Mouse (Mus musculus) liver, adult 2 months (tissue): ENCODE measurements around the gene Ttll13.

Source experiments
- CTCF ChIP-seq: fragments of 200-500 bp; IDR thresholded peaks from 2 replicates; pipeline ENCODE4 v1.5.1; 2011; ENCODE audit warnings: low read depth, low read length, control low read depth
- POLR2A ChIP-seq: fragments of 200-500 bp; IDR thresholded peaks from 2 replicates; pipeline ENCODE4 v1.6.1; 2011; ENCODE audit warnings: low read length, control low read depth; ENCODE audit not compliant: insufficient read depth; ENCODE audit errors: extremely low read depth

DNA sequence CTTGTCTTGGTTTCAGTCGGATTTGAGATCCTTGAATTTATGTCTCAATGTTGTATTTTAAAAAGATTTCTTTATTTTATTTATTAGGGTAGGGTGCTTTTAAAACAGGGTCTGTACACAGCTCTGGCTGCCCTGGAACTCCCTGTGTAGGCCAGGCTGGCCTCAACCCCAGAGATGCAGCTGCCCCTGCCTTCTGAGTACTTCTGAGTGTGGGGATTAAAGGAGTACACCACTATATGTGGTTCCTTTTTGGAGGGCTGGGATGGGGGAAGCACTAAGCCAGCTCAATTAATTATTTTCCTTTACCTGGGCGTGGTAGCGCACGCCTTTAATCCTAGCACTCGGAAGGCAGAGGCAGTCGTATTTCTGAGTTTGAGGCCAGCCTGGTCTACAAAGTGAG, 50.3 kb downstream of the Ttll13 start:
- TF ChIP-seq CTCF (no peak), POLR2A (no peak)
